Mouse (Mus musculus) forebrain, embryonic 15.5 days (tissue): Measurements from ENCODE around the gene Zcchc2. TPM values are rescaled to one million over a fixed set of nuclear protein-coding genes. Genes with fewer than 3 reads are reported as not detected.

ENCODE experiments used
- ATAC-seq: fragments of 200-750 bp; cut with Nextera tagmentation; replicated peaks from 2 replicates; pipeline ENCODE4 v1.8.0; 2017; ENCODE audit warnings: mild to moderate bottlenecking, moderate TSS enrichment, moderate library complexity
- H3K27ac ChIP-seq: fragments of 300-500 bp; sonication (generic); replicated peaks from 2 replicates; pipeline ENCODE4 v1.5.1; 2015; ENCODE audit warnings: mild to moderate bottlenecking, inconsistent platforms
- H3K27me3 ChIP-seq: fragments of 300-500 bp; sonication (generic); 2 replicates; pipeline ENCODE4 v1.6.1; 2015; ENCODE audit warnings: inconsistent platforms
- H3K36me3 ChIP-seq: fragments of 300-500 bp; sonication (generic); 2 replicates; pipeline ENCODE4 v1.6.1; 2015; ENCODE audit warnings: mild to moderate bottlenecking, inconsistent platforms
- H3K4me1 ChIP-seq: fragments of 300-500 bp; sonication (generic); 2 replicates; pipeline ENCODE4 v1.6.1; 2015; ENCODE audit warnings: inconsistent platforms
- H3K4me2 ChIP-seq: fragments of 300-500 bp; sonication (generic); replicated peaks from 2 replicates; pipeline ENCODE4 v1.6.1; 2015; ENCODE audit warnings: mild to moderate bottlenecking, inconsistent platforms
- H3K4me3 ChIP-seq: fragments of 300-500 bp; sonication (generic); 2 replicates; pipeline ENCODE4 v1.5.1; 2015; ENCODE audit warnings: mild to moderate bottlenecking, inconsistent platforms
- H3K9ac ChIP-seq: fragments of 300-500 bp; sonication (generic); replicated peaks from 2 replicates; pipeline ENCODE4 v1.6.1; 2015; ENCODE audit warnings: mild to moderate bottlenecking, inconsistent platforms
- H3K9me3 ChIP-seq: fragments of 300-500 bp; sonication (generic); 2 replicates; pipeline ENCODE4 v1.6.1; 2016; ENCODE audit warnings: inconsistent platforms
- WGBS: fragments of 180-500 bp; shearing (Covaris S2); methylation state at CpG from one replicate; pipeline ENCODE4 v1.1.7; 2015; ENCODE audit warnings: mixed read lengths; 5-methylcytosine and 5-hydroxymethylcytosine counted together
- polyA plus RNA-seq: library from polyadenylated mRNA; unstranded; fragments of >200 nt; fragmentation: Nextera tagmentation; extraction: Ambion mirVana; gene quantifications from 2 replicates; pipeline ENCODE4 v1.2.1, GENCODE M21; 2015

Gene Zcchc2
- 1.6 and 1.8 TPM in 2 replicates for polyA plus RNA-seq

- H3K4me3 ChIP-seq, result peak within 1 kb of the TSS; percentile 82
- no peaks in the 10 kb centered on the region for H3K9me3 ChIP-seq
- H3K4me2 ChIP-seq, result peak within 1 kb of the TSS; percentile 98
- WGBS, result under 1% methylated on average over 78 of the region's 83 CpGs
- peak within 1 kb of the TSS; percentile 67 for H3K9ac ChIP-seq
- H3K36me3 ChIP-seq, result no peaks in the 10 kb centered on the region
- H3K4me1 ChIP-seq, result peaks cover 34% of the 10 kb centered on the region
- H3K27ac ChIP-seq, result peak within 1 kb of the TSS; percentile 96
- peak; percentile 97 for ATAC-seq
- no peaks in the 10 kb centered on the region for H3K27me3 ChIP-seq
Observed at GRCm38 (mm10) chr1:105990138-105990821, at the start of gene Zcchc2. Zcchc2 (plus strand) TSS chr1:105990406.

GRCm38 (mm10) chr1:105944927-105945580 is 45.2 kb upstream of the Zcchc2 start:
- 76% methylated on average over 10 of the region's 10 CpGs for WGBS
- Histone ChIP-seq H3K27me3 (no peaks in the 10 kb centered on the region), H3K36me3 (no peaks in the 10 kb centered on the region), H3K9me3 (no peaks in the 10 kb centered on the region), H3K9ac (no peak overlapping the region), H3K4me3 (no peak overlapping the region), H3K4me1 (peaks cover 14% of the 10 kb centered on the region), H3K27ac (no peak overlapping the region), H3K4me2 (no peak overlapping the region)
- ATAC-seq, result no peak

GRCm38 (mm10) chr1:105946581-105947540 is 43.3 kb upstream of the Zcchc2 start:
- WGBS, result 26% methylated on average over 13 of the region's 13 CpGs
- Histone ChIP-seq H3K27ac (no peak overlapping the region), H3K9ac (no peak overlapping the region), H3K4me2 (0 out of 2 replicates have a peak overlapping the region, but pooled peaks have one; percentile 8), H3K4me1 (peaks cover 14% of the 10 kb centered on the region), H3K36me3 (no peaks in the 10 kb centered on the region), H3K27me3 (no peaks in the 10 kb centered on the region), H3K9me3 (no peaks in the 10 kb centered on the region), H3K4me3 (no peak overlapping the region)
- ATAC-seq, result peak; percentile 70

GRCm38 (mm10) chr1:105948352-105948751 is 41.9 kb upstream of the Zcchc2 start:
- Histone ChIP-seq H3K4me2 (no peak overlapping the region), H3K4me1 (peaks cover 14% of the 10 kb centered on the region), H3K4me3 (no peak overlapping the region), H3K9ac (no peak overlapping the region), H3K27ac (no peak overlapping the region), H3K27me3 (no peaks in the 10 kb centered on the region), H3K9me3 (no peaks in the 10 kb centered on the region), H3K36me3 (no peaks in the 10 kb centered on the region)
- 92% methylated on average over 6 of the region's 6 CpGs for WGBS
- peak; percentile 24; the same call in 1 of the 2 replicates for ATAC-seq

- no peaks in the 10 kb centered on the region for H3K36me3 ChIP-seq
- no peak overlapping the region for H3K4me2 ChIP-seq
Observed at GRCm38 (mm10) chr1:105953588-105953987, 36.6 kb upstream of the Zcchc2 start.

GRCm38 (mm10) chr1:105954047-105954446 is 36.2 kb upstream of the Zcchc2 start:
- no peak overlapping the region for H3K9ac ChIP-seq
- no peaks in the 10 kb centered on the region for H3K36me3 ChIP-seq
- no peaks in the 10 kb centered on the region for H3K4me1 ChIP-seq
- no peak overlapping the region for H3K27ac ChIP-seq
- no peaks in the 10 kb centered on the region for H3K27me3 ChIP-seq
- peaks cover 10% of the 10 kb centered on the region; the same call in 1 of the 2 replicates for H3K9me3 ChIP-seq
- H3K4me2 ChIP-seq, result no peak overlapping the region
- no peak overlapping the region for H3K4me3 ChIP-seq
- ATAC-seq, result no peak

More at GRCm38 (mm10) chr1:105953588-105953987, 36.6 kb upstream of the Zcchc2 start:
- no peak overlapping the region for H3K9ac ChIP-seq
- H3K9me3 ChIP-seq, result peaks cover 10% of the 10 kb centered on the region; the same call in 1 of the 2 replicates
- no peak overlapping the region for H3K4me3 ChIP-seq
- H3K4me1 ChIP-seq, result no peaks in the 10 kb centered on the region
- ATAC-seq, result no peak
- no peaks in the 10 kb centered on the region for H3K27me3 ChIP-seq
- whole genome bisulfite sequencing, result 74% methylated on average over 2 of the region's 2 CpGs
- H3K27ac ChIP-seq, result no peak overlapping the region

GRCm38 (mm10) chr1:105956057-105956456 is 34.1 kb upstream of the Zcchc2 start:
- Histone ChIP-seq H3K9me3 (peaks cover 10% of the 10 kb centered on the region; the same call in 1 of the 2 replicates), H3K27me3 (no peaks in the 10 kb centered on the region), H3K4me2 (no peak overlapping the region), H3K27ac (no peak overlapping the region), H3K9ac (no peak overlapping the region), H3K36me3 (no peaks in the 10 kb centered on the region), H3K4me3 (no peak overlapping the region), H3K4me1 (no peaks in the 10 kb centered on the region)
- no peak for ATAC-seq
- 46% methylated on average over 5 of the region's 5 CpGs for WGBS

GRCm38 (mm10) chr1:105961472-105961871 is 28.7 kb upstream of the Zcchc2 start:
- Histone ChIP-seq H3K4me2 (no peak overlapping the region), H3K9me3 (no peaks in the 10 kb centered on the region), H3K36me3 (no peaks in the 10 kb centered on the region), H3K4me1 (no peaks in the 10 kb centered on the region), H3K27me3 (no peaks in the 10 kb centered on the region), H3K27ac (no peak overlapping the region), H3K9ac (no peak overlapping the region), H3K4me3 (no peak overlapping the region)
- no peak for ATAC-seq
- 73% methylated on average over 4 of the region's 4 CpGs for WGBS

- no peak overlapping the region for H3K4me2 ChIP-seq
- H3K9ac ChIP-seq, result no peak overlapping the region
- H3K4me3 ChIP-seq, result no peak overlapping the region
- no peaks in the 10 kb centered on the region for H3K36me3 ChIP-seq
- no peaks in the 10 kb centered on the region for H3K9me3 ChIP-seq
- WGBS, result 69% methylated on average over 7 of the region's 7 CpGs
- no peaks in the 10 kb centered on the region for H3K4me1 ChIP-seq
- H3K27me3 ChIP-seq, result no peaks in the 10 kb centered on the region
- no peak for ATAC-seq
- H3K27ac ChIP-seq, result no peak overlapping the region
Observed at GRCm38 (mm10) chr1:105962084-105962818, 28.0 kb upstream of the Zcchc2 start.

GRCm38 (mm10) chr1:105962852-105963251 is 27.4 kb upstream of the Zcchc2 start:
- Histone ChIP-seq H3K27ac (no peak overlapping the region), H3K4me3 (no peak overlapping the region), H3K27me3 (no peaks in the 10 kb centered on the region), H3K9me3 (no peaks in the 10 kb centered on the region), H3K4me2 (no peak overlapping the region), H3K36me3 (no peaks in the 10 kb centered on the region), H3K4me1 (no peaks in the 10 kb centered on the region), H3K9ac (no peak overlapping the region)
- 94% methylated on average over 9 of the region's 9 CpGs for WGBS
- ATAC-seq, result no peak

- no peak overlapping the region for H3K4me2 ChIP-seq
- WGBS, result 85% methylated on average over 4 of the region's 4 CpGs
- no peaks in the 10 kb centered on the region for H3K36me3 ChIP-seq
- H3K27ac ChIP-seq, result no peak overlapping the region
- no peak overlapping the region for H3K4me3 ChIP-seq
- ATAC-seq, result no peak
- no peaks in the 10 kb centered on the region for H3K9me3 ChIP-seq
- H3K9ac ChIP-seq, result no peak overlapping the region
- H3K27me3 ChIP-seq, result no peaks in the 10 kb centered on the region
- no peaks in the 10 kb centered on the region for H3K4me1 ChIP-seq
Observed at GRCm38 (mm10) chr1:105964514-105964913, 25.7 kb upstream of the Zcchc2 start.
